Mouse (Mus musculus): ENCODE measurements around the gene Zfp746. TPM values are rescaled to one million over a fixed set of nuclear protein-coding genes. Genes with fewer than 3 reads are reported as not detected.

Zfp746 gene
- total RNA-seq (2023) = 81.5 TPM

DNA sequence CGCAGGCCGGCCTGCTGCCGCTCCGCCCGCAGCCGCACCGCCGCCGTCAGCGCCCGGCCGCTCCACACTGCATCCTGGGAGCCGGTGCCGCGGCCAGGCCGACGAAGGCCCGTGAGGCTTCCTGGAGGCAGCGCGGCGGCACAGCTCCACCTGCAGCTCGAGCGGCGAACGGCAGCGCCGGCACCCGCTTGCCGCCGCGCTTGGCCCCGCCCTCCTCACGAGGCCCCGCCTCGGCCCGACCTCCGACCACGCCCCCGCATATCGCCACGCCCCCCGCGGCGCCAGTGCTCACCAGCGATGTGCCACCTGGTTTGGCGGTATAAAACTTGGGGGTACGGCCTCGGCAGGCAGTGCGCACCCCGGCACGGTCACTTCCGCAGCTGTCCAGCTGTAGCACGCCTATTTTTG, at the start of gene Zfp746:
Gene Zfp746, minus strand, starts transcription at position 123 of the 408 bp plus-strand sequence.

DNA sequence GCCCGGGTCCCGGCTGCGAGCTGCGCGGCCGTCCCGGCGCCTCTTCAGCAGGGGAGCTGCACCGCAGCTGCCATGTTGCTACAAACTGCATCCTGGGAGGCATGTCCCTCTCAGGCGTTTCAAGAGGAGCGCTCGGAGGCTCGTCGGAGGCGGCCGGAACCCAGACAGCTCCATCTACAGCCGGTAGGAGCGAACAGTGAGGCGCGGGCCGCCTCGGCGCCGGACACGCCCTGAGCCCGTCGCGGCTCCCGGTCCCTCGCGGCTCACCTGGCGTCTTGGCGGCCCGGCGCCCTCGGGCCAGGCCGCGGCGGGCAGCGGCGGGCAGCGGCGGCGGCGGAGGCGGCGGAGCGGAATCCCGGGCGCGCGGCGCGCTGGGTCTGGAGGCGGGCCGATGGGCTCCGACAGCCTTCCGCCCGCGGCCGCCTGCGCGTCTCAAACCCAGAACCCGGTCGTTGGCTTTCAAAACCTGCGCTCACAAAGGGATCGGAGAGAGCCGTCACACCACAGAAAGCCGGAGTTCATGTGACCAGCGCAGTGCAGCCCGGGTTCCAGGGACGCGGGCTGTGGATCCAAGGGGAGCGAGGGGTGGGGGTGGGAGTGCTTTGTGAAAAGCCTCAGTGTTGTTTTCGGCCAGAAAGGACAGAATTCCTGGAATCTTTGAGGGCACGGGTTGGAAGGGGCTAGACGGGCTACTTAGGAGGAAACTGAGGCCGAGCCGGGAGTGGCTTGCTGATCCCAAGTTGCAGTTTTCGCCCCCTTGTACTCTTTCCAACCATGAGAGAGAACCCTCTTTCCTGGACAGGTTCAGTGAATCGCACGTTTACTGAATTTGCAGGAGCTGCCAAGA, 37.7 kb downstream of the Zfp746 start, which contains the start of gene Zfp777:
Gene Zfp777, minus strand, starts transcription at position 486 of the 847 bp plus-strand sequence.

Other genes with a start within 250 kb of the Zfp746 start
- 10.9 TPM for gene Zfp282, start 209.4 kb downstream of the Zfp746 start, total RNA-seq (2023)
- 72.5 TPM for gene Zfp212, start 166.1 kb downstream of the Zfp746 start, total RNA-seq (2023)
- 28.5 TPM for gene Zfp956, start 133.2 kb downstream of the Zfp746 start, total RNA-seq (2023)
- gene Zfp777, start 37.7 kb downstream of the Zfp746 start, total RNA-seq (2023) = 49.1 TPM

All from CD4-positive naive resting alpha-beta T cell, adult 76 days (primary cell).